Mouse (Mus musculus): ENCODE results near the gene Mrpl21. TPM values are rescaled to one million over a fixed set of nuclear protein-coding genes. Genes with fewer than 3 reads are reported as not detected.

Mrpl21 gene
- total and polyA plus RNA-seq, 2 experiments from 2014 or later: 48.4 to 93.3 TPM

- DNase-seq (ENCODE audit: low spot score) (no peak), ATAC-seq (ENCODE audit: low FRiP score) (no peak)
- no peak for TF ChIP-seq CTCF (IDR thresholded peaks at IDR 0.05)
- Histone ChIP-seq H3K36me3 (ENCODE audit: insufficient read depth, low read length) (peaks cover 94% of the 10 kb centered on the region), H3K27ac (ENCODE audit: low read depth, low read length) (no peak overlapping the region), H3K27me3 (ENCODE audit: insufficient read depth, low read length) (no peaks in the 10 kb centered on the region), H3K4me2 (ENCODE audit: low read depth, low read length, poor library complexity, severe bottlenecking) (no peak overlapping the region), H3K4me1 (ENCODE audit: insufficient read depth, low read length) (no peaks in the 10 kb centered on the region), H3K9ac (replicated peaks; ENCODE audit: low read length, poor library complexity, severe bottlenecking) (no peak overlapping the region), H3K4me3 (ENCODE audit: low read depth, low read length) (no peak overlapping the region), H3K9me3 (ENCODE audit: low read length) (no peaks in the 10 kb centered on the region)
- 91% methylated on average over 9 of the region's 9 CpGs for WGBS
Observed at GRCm38 (mm10) chr19:3269279-3269678, 13.4 kb upstream of the Mrpl21 start.

GRCm38 (mm10) chr19:3269803-3270202 lies 12.9 kb upstream of the Mrpl21 start:
- ATAC-seq (ENCODE audit: low FRiP score) (no peak), DNase-seq (ENCODE audit: low spot score) (no peak)
- TF ChIP-seq CTCF (IDR thresholded peaks at IDR 0.05): no peak
- peaks cover 94% of the 10 kb centered on the region for H3K36me3 ChIP-seq (ENCODE audit: insufficient read depth, low read length)
- H3K4me2 ChIP-seq (ENCODE audit: low read depth, low read length, poor library complexity, severe bottlenecking): no peak overlapping the region
- no peaks in the 10 kb centered on the region for H3K4me1 ChIP-seq (ENCODE audit: insufficient read depth, low read length)
- no peaks in the 10 kb centered on the region for H3K27me3 ChIP-seq (ENCODE audit: insufficient read depth, low read length)
- no peak overlapping the region for H3K4me3 ChIP-seq (ENCODE audit: low read depth, low read length)
- no peak overlapping the region for H3K27ac ChIP-seq (ENCODE audit: low read depth, low read length)
- WGBS: 95% methylated on average over 6 of the region's 6 CpGs
- H3K9ac ChIP-seq (replicated peaks; ENCODE audit: low read length, poor library complexity, severe bottlenecking): no peak overlapping the region
- no peaks in the 10 kb centered on the region for H3K9me3 ChIP-seq (ENCODE audit: low read length)

GRCm38 (mm10) chr19:3271366-3271765 lies 11.3 kb upstream of the Mrpl21 start:
- H3K4me1 ChIP-seq (ENCODE audit: insufficient read depth, low read length): no peaks in the 10 kb centered on the region
- peaks cover 90% of the 10 kb centered on the region for H3K36me3 ChIP-seq (ENCODE audit: insufficient read depth, low read length)
- H3K27me3 ChIP-seq (ENCODE audit: insufficient read depth, low read length): no peaks in the 10 kb centered on the region
- DNase-seq (ENCODE audit: low spot score) (no peak), ATAC-seq (ENCODE audit: low FRiP score) (no peak)
- no peaks in the 10 kb centered on the region for H3K9me3 ChIP-seq (ENCODE audit: low read length)
- H3K27ac ChIP-seq (ENCODE audit: low read depth, low read length): no peak overlapping the region
- no peak for TF ChIP-seq CTCF (IDR thresholded peaks at IDR 0.05)
- WGBS: 91% methylated on average over 6 of the region's 6 CpGs
- H3K4me2 ChIP-seq (ENCODE audit: low read depth, low read length, poor library complexity, severe bottlenecking): no peak overlapping the region
- H3K4me3 ChIP-seq (ENCODE audit: low read depth, low read length): no peak overlapping the region
- H3K9ac ChIP-seq (replicated peaks; ENCODE audit: low read length, poor library complexity, severe bottlenecking): no peak overlapping the region

DNA sequence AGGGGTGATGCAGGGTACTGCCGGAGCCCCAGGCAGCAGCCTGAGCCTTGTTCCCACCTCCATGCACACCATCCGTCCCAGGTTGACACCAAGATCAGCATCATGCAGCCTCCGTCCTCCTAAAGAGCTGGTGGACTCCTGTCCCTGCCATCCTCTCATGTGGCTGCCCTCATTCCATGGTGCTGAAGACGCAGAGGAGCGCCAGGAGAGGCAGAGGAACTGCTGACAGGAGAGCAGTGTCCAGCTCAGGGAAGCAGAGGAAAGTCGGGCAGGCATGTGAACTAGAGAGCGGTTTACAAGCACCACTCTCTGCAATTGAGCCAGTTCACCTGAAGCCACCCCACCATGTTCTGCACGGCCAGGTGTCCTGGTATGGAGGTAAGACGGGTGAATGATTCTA lies 9.4 kb upstream of the Mrpl21 start:
- Histone ChIP-seq H3K4me2 (ENCODE audit: low read depth, low read length, poor library complexity, severe bottlenecking) (no peak overlapping the region), H3K9ac (replicated peaks; ENCODE audit: low read length, poor library complexity, severe bottlenecking) (no peak overlapping the region), H3K36me3 (ENCODE audit: insufficient read depth, low read length) (peaks cover 77% of the 10 kb centered on the region), H3K4me3 (ENCODE audit: low read depth, low read length) (no peak overlapping the region), H3K27ac (ENCODE audit: low read depth, low read length) (no peak overlapping the region), H3K4me1 (ENCODE audit: insufficient read depth, low read length) (no peaks in the 10 kb centered on the region), H3K27me3 (ENCODE audit: insufficient read depth, low read length) (no peaks in the 10 kb centered on the region), H3K9me3 (ENCODE audit: low read length) (no peaks in the 10 kb centered on the region)
- WGBS: 95% methylated on average over 9 of the region's 9 CpGs
- DNase-seq (ENCODE audit: low spot score): no peak
- ATAC-seq (ENCODE audit: low FRiP score): no peak
- TF ChIP-seq CTCF (IDR thresholded peaks at IDR 0.05): no peak

DNA sequence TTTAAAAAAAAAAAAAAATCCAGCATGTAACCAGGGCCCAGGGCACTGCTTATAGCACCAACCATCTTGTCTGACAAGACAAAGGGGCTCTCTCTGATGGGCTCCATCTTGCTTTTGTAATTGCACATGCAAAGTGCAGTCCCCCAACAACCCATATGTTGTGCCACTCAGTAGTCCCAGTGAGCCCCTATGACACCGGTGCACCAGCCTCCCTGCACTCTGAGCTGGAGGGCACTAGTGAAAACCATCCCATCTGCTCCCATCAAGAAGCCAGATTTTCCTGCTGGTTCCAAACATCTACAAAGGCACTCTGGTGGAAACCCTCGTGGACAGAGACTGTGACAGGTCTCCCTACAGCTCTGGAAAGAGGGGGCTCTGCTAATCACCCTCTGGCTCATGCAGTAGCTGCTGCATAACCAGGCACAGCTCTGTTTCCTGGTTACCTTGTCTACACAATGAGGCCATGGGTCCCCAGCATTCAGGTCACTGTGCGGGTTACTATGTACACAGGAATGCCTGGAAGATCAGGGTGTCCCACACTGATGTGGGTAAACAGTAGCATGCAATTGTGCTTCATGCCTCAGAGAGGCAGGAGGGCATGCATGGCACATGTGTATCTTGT lies 6.8 kb upstream of the Mrpl21 start:
- H3K4me3 ChIP-seq (ENCODE audit: low read depth, low read length): no peak overlapping the region
- H3K9me3 ChIP-seq (ENCODE audit: low read length): no peaks in the 10 kb centered on the region
- H3K27ac ChIP-seq (ENCODE audit: low read depth, low read length): no peak overlapping the region
- WGBS: 91% methylated on average over 3 of the region's 3 CpGs
- no peak for TF ChIP-seq CTCF (IDR thresholded peaks at IDR 0.05)
- no peaks in the 10 kb centered on the region for H3K27me3 ChIP-seq (ENCODE audit: insufficient read depth, low read length)
- no peak overlapping the region for H3K4me2 ChIP-seq (ENCODE audit: low read depth, low read length, poor library complexity, severe bottlenecking)
- DNase-seq (ENCODE audit: low spot score) (no peak), ATAC-seq (ENCODE audit: low FRiP score) (no peak)
- no peak overlapping the region for H3K9ac ChIP-seq (replicated peaks; ENCODE audit: low read length, poor library complexity, severe bottlenecking)
- no peaks in the 10 kb centered on the region for H3K4me1 ChIP-seq (ENCODE audit: insufficient read depth, low read length)
- peaks cover 65% of the 10 kb centered on the region for H3K36me3 ChIP-seq (ENCODE audit: insufficient read depth, low read length)

DNA sequence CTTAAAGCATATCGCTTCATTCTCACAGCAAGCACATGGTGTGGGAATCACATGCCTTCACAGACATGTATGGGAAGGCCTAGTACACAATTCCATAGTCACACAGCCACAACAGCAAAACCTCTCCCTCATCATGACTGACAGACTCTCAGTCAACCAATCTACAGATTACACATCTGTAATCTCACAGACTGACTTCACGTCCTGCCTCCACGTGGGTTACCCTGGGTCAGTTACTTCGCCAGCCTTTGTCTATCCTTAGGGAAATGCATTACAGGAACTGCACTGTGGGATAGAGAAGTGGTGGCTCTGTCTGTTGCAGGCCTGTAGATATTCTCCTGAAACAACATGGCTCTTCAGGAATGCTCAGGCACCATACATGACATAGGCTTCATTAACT lies 815 bp upstream of the Mrpl21 start:
- Histone ChIP-seq H3K9ac (replicated peaks; ENCODE audit: low read length, poor library complexity, severe bottlenecking) (peak overlapping the region; percentile 74), H3K27ac (ENCODE audit: low read depth, low read length) (no peak overlapping the region), H3K4me2 (ENCODE audit: low read depth, low read length, poor library complexity, severe bottlenecking) (peak overlapping the region; percentile 75), H3K27me3 (ENCODE audit: insufficient read depth, low read length) (no peaks in the 10 kb centered on the region), H3K36me3 (ENCODE audit: insufficient read depth, low read length) (peaks cover 29% of the 10 kb centered on the region), H3K4me3 (ENCODE audit: low read depth, low read length) (peak overlapping the region; percentile 68), H3K9me3 (ENCODE audit: low read length) (no peaks in the 10 kb centered on the region), H3K4me1 (ENCODE audit: insufficient read depth, low read length) (peaks cover 8% of the 10 kb centered on the region; the same call in 1 of the 2 replicates)
- TF ChIP-seq CTCF (IDR thresholded peaks at IDR 0.05): no peak
- 76% methylated on average over 4 of the region's 4 CpGs for WGBS
- ATAC-seq (ENCODE audit: low FRiP score): no peak
- no peak for DNase-seq (ENCODE audit: low spot score)
